Comparison of ENCODE assay signal across 10 mouse cellular contexts in the genomic region with DNA sequence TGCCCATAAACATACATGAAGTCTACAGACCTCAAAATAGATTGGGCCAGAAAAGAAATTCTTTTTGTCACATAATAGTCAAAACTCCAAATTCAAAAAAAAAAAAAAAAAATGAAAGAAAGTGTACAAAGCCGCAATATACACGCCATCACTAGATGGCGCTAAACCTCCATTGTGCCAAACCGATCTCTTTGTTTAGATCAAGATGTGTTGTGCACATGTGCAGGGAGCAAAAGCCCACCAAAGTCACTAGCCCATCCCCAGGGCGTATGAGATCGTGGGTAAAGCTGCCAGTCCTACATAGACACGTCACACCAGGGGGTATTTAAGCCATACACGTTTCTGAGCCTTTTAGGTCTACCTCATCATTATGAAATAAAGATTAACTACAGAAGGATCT. TPM values are rescaled to one million over a fixed set of nuclear protein-coding genes. Genes with fewer than 3 reads are reported as not detected.
DNase-seq lines count a peak whose midpoint lies in the region; ATAC-seq and TF ChIP-seq lines count a peak whose summit lies in the region.
"Had no signal": no experiment of that assay in that cellular context is flagged by ENCODE, and none has a peak within 500 bp of the region (broad histone marks: within the 10 kb centered on the region; RNA-seq: fewer than 3 reads in every experiment).

No protein-coding gene starts in this region.

- no peak overlapping the region for H3K27ac ChIP-seq in forebrain, embryonic 14.5 days (ENCODE audit: low read depth, low read length)
- H3K27ac ChIP-seq in forebrain, embryonic 15.5 days (replicated peaks) = no peak overlapping the region
- H3K27ac ChIP-seq in liver, embryonic 12.5 days = no peak overlapping the region
- H3K27ac ChIP-seq in ES-Bruce4 (ENCODE audit: insufficient read depth, low read length) = no peak overlapping the region
- H3K27ac ChIP-seq: stomach, embryonic 15.5 days had no signal

- H3K27me3 ChIP-seq in forebrain, embryonic 14.5 days (replicated peaks; ENCODE audit: control insufficient read depth, insufficient read depth, low read length) = no peaks in the 10 kb centered on the region
- H3K27me3 ChIP-seq in forebrain, embryonic 15.5 days = no peaks in the 10 kb centered on the region
- H3K27me3 ChIP-seq in liver, embryonic 12.5 days (replicated peaks) = no peaks in the 10 kb centered on the region
- no peaks in the 10 kb centered on the region for H3K27me3 ChIP-seq in ES-Bruce4 (ENCODE audit: control insufficient read depth, insufficient read depth, low read length, poor library complexity, severe bottlenecking)
- H3K27me3 ChIP-seq: stomach, embryonic 15.5 days had no signal

- TF ChIP-seq EP300 in ES-Bruce4 (IDR thresholded peaks at IDR 0.05; ENCODE audit: insufficient read depth, low read depth, low read length) = no peak

- no peaks in the 10 kb centered on the region for H3K4me1 ChIP-seq in forebrain, embryonic 14.5 days (ENCODE audit: control insufficient read depth, insufficient read depth, low read length)
- no peaks in the 10 kb centered on the region for H3K4me1 ChIP-seq in forebrain, embryonic 15.5 days
- H3K4me1 ChIP-seq in liver, embryonic 12.5 days = no peaks in the 10 kb centered on the region
- H3K4me1 ChIP-seq in ES-Bruce4 (ENCODE audit: control insufficient read depth, insufficient read depth, low read length) = no peaks in the 10 kb centered on the region
- H3K4me1 ChIP-seq: stomach, embryonic 15.5 days had no signal

- WGBS in forebrain, embryonic 14.5 days = 46% methylated on average over 8 of the region's 8 CpGs
- 43% methylated on average over 8 of the region's 8 CpGs for WGBS in forebrain, embryonic 15.5 days
- 47% methylated on average over 8 of the region's 8 CpGs for WGBS in liver, embryonic 12.5 days (ENCODE audit: insufficient replicate concordance)

- H3K4me3 ChIP-seq in forebrain, embryonic 14.5 days (ENCODE audit: low read depth, low read length) = no peak overlapping the region
- no peak overlapping the region for H3K4me3 ChIP-seq in forebrain, embryonic 15.5 days
- no peak overlapping the region for H3K4me3 ChIP-seq in liver, embryonic 12.5 days
- no peak overlapping the region for H3K4me3 ChIP-seq in ES-Bruce4 (ENCODE audit: low read depth, low read length)
- H3K4me3 ChIP-seq: stomach, embryonic 15.5 days had no signal

- no peak for TF ChIP-seq POLR2A in ES-Bruce4 (IDR thresholded peaks at IDR 0.05; ENCODE audit: insufficient read depth, low read length)

- no peak overlapping the region for H3K4me2 ChIP-seq in forebrain, embryonic 14.5 days (ENCODE audit: low read length)
- no peak overlapping the region for H3K4me2 ChIP-seq in forebrain, embryonic 15.5 days (replicated peaks)
- H3K4me2 ChIP-seq in liver, embryonic 12.5 days = no peak overlapping the region
- H3K4me2 ChIP-seq: stomach, embryonic 15.5 days had no signal

- ATAC-seq in forebrain, embryonic 14.5 days = no peak
- no peak for ATAC-seq in forebrain, embryonic 15.5 days (replicated peaks)
- ATAC-seq in liver, embryonic 12.5 days = no peak
- no peak; the same call in 1 of the 2 replicates for ATAC-seq in megakaryocyte progenitor cell, adult 5-6 weeks (replicated peaks; ENCODE audit: poor library complexity)

- TF ChIP-seq CTCF in ES-Bruce4 (IDR thresholded peaks at IDR 0.05; ENCODE audit: low read depth, low read length) = peak; percentile 22

- peak; percentile 26 for DNase-seq in forebrain, embryonic 14.5 days (ENCODE audit: low spot score)
- DNase-seq in liver = peak; percentile 7
- DNase-seq in induced T-regulatory cell, adult 2 months (ENCODE audit: low read depth) = peak; percentile 29
- DNase-seq in left cerebral cortex, adult 9 months (ENCODE audit: low spot score in 2 of 2) = no peak

- no peaks in the 10 kb centered on the region; the same call in 1 of the 2 replicates for H3K9me3 ChIP-seq in forebrain, embryonic 14.5 days (replicated peaks; ENCODE audit: control insufficient read depth, low read length)
- H3K9me3 ChIP-seq in forebrain, embryonic 15.5 days = no peaks in the 10 kb centered on the region; the same call in 1 of the 2 replicates
- 0 out of 2 replicates have a peak, but pooled peaks cover 5% of the 10 kb centered on the region for H3K9me3 ChIP-seq in liver, embryonic 12.5 days (replicated peaks)
- peaks cover 16% of the 10 kb centered on the region for H3K9me3 ChIP-seq in ES-Bruce4 (replicated peaks; ENCODE audit: control insufficient read depth, insufficient read depth, low read length, poor library complexity, severe bottlenecking)
- H3K9me3 ChIP-seq: stomach, embryonic 15.5 days had no signal

- no peaks in the 10 kb centered on the region for H3K36me3 ChIP-seq in forebrain, embryonic 14.5 days (ENCODE audit: control insufficient read depth, insufficient read depth, low read length)
- H3K36me3 ChIP-seq in forebrain, embryonic 15.5 days = no peaks in the 10 kb centered on the region
- H3K36me3 ChIP-seq in liver, embryonic 12.5 days = no peaks in the 10 kb centered on the region
- no peaks in the 10 kb centered on the region for H3K36me3 ChIP-seq in ES-Bruce4 (ENCODE audit: control insufficient read depth, insufficient read depth, low read length, poor library complexity, severe bottlenecking)
- H3K36me3 ChIP-seq: stomach, embryonic 15.5 days had no signal

- H3K9ac ChIP-seq in forebrain, embryonic 14.5 days (ENCODE audit: low read length) = no peak overlapping the region
- no peak overlapping the region for H3K9ac ChIP-seq in forebrain, embryonic 15.5 days (replicated peaks)
- H3K9ac ChIP-seq in liver, embryonic 12.5 days = no peak overlapping the region
- no peak overlapping the region for H3K9ac ChIP-seq in ES-Bruce4 (ENCODE audit: low read depth, poor library complexity, severe bottlenecking)
- H3K9ac ChIP-seq: stomach, embryonic 15.5 days had no signal

RNA-seq across cellular contexts. Expression of a gene that starts 24.2 kb away (rescaled TPM):
- not detected in 2 replicates for polyA plus RNA-seq in forebrain, embryonic 14.5 days (2014; fragmentation: Nextera tagmentation; extraction: Ambion mirVana)
- polyA plus RNA-seq in forebrain, embryonic 15.5 days (2015; fragmentation: Nextera tagmentation; extraction: Ambion mirVana) = not detected in 2 replicates
- polyA plus RNA-seq in liver, embryonic 12.5 days (2016; fragmentation: Nextera tagmentation; extraction: Ambion mirVana) = not detected in 2 replicates
- not detected in 2 replicates for polyA plus RNA-seq in ES-Bruce4 (2011; ENCODE audit: insufficient read depth, insufficient read length, low read depth, missing spikeins)
- not detected in 2 replicates for total RNA-seq in megakaryocyte progenitor cell, adult 5-6 weeks (2015)
- not detected in 2 replicates for total RNA-seq in megakaryocyte progenitor cell, adult 5-6 weeks (2017)
- total RNA-seq: left cerebral cortex, postnatal 14 days had no signal
- polyA plus RNA-seq: stomach, embryonic 15.5 days had no signal

RNA-seq across cellular contexts. Expression of a gene that starts 53.7 kb away (rescaled TPM):
- not detected in 2 replicates for polyA plus RNA-seq in forebrain, embryonic 14.5 days (2014; fragmentation: Nextera tagmentation; extraction: Ambion mirVana)
- polyA plus RNA-seq in forebrain, embryonic 15.5 days (2015; fragmentation: Nextera tagmentation; extraction: Ambion mirVana) = not detected in 2 replicates
- polyA plus RNA-seq in liver, embryonic 12.5 days (2016; fragmentation: Nextera tagmentation; extraction: Ambion mirVana) = not detected in 2 replicates
- polyA plus RNA-seq in ES-Bruce4 (2011; ENCODE audit: insufficient read depth, insufficient read length, low read depth, missing spikeins) = not detected in 2 replicates
- total RNA-seq in megakaryocyte progenitor cell, adult 5-6 weeks (2015) = not detected in 2 replicates
- not detected in 2 replicates for total RNA-seq in megakaryocyte progenitor cell, adult 5-6 weeks (2017)
- total RNA-seq: left cerebral cortex, postnatal 14 days had no signal
- polyA plus RNA-seq: stomach, embryonic 15.5 days had no signal

RNA-seq across cellular contexts. Expression of a gene that starts 56.7 kb away (rescaled TPM):
- not detected in 2 replicates for polyA plus RNA-seq in forebrain, embryonic 14.5 days (2014; fragmentation: Nextera tagmentation; extraction: Ambion mirVana)
- not detected in 2 replicates for polyA plus RNA-seq in forebrain, embryonic 15.5 days (2015; fragmentation: Nextera tagmentation; extraction: Ambion mirVana)
- polyA plus RNA-seq in liver, embryonic 12.5 days (2016; fragmentation: Nextera tagmentation; extraction: Ambion mirVana) = not detected in 2 replicates
- polyA plus RNA-seq in ES-Bruce4 (2011; ENCODE audit: insufficient read depth, insufficient read length, low read depth, missing spikeins) = not detected in 2 replicates
- not detected in 2 replicates for total RNA-seq in megakaryocyte progenitor cell, adult 5-6 weeks (2015)
- total RNA-seq in megakaryocyte progenitor cell, adult 5-6 weeks (2017) = not detected in 2 replicates
- total RNA-seq: left cerebral cortex, postnatal 14 days had no signal
- polyA plus RNA-seq: stomach, embryonic 15.5 days had no signal

Comparison
In these comparisons a context has a peak if more than half of its experiments do, and no peak if none do; other contexts are left out.
1. DNase-seq: peak in forebrain, embryonic 14.5 days (single experiment), liver (single experiment) and induced T-regulatory cell, adult 2 months (single experiment); none in left cerebral cortex, adult 9 months (0 of 2).